Mouse (Mus musculus) stomach, embryonic 16.5 days (tissue): ENCODE measurements at regions not wholly inside any gene's neighbourhood (a gene's known extent, or its start where the extent isn't known, plus 50 kb on each side); places are given as distances from the start of the nearest gene placed in this dataset.

ENCODE experiments used
- ATAC-seq: fragments of 200-750 bp; cut with Nextera tagmentation; 2 replicates; pipeline ENCODE4 v1.8.0; 2017; ENCODE audit warnings: moderate number of reproducible peaks, moderate TSS enrichment; ENCODE audit not compliant: insufficient read depth, low FRiP score
- H3K27ac ChIP-seq: fragments of 300-500 bp; sonication (generic); 2 replicates; pipeline ENCODE4 v1.5.1; 2014; ENCODE audit warnings: low read length
- H3K27me3 ChIP-seq: fragments of 300-500 bp; sonication (generic); 2 replicates; pipeline ENCODE4 v1.6.1; 2014; ENCODE audit warnings: low read length, control low read depth, mixed read lengths; ENCODE audit not compliant: control insufficient read depth, insufficient read depth
- H3K36me3 ChIP-seq: fragments of 300-500 bp; sonication (generic); 2 replicates; pipeline ENCODE4 v1.6.1; 2014; ENCODE audit warnings: low read length; ENCODE audit not compliant: control insufficient read depth, insufficient read depth
- H3K4me1 ChIP-seq: fragments of 300-500 bp; sonication (generic); 2 replicates; pipeline ENCODE4 v1.6.1; 2014; ENCODE audit warnings: low read length, control low read depth, mixed read lengths; ENCODE audit not compliant: control insufficient read depth, insufficient read depth
- H3K4me2 ChIP-seq: fragments of 300-500 bp; sonication (generic); 2 replicates; pipeline ENCODE4 v1.6.1; 2014; ENCODE audit warnings: low read depth, low read length, mixed read lengths
- H3K4me3 ChIP-seq: fragments of 300-500 bp; sonication (generic); replicated peaks from 2 replicates; pipeline ENCODE4 v1.5.1; 2014; ENCODE audit warnings: mild to moderate bottlenecking, low read length
- H3K9ac ChIP-seq: fragments of 300-500 bp; sonication (generic); 2 replicates; pipeline ENCODE4 v1.6.1; 2014; ENCODE audit warnings: low read length
- H3K9me3 ChIP-seq: fragments of 300-500 bp; sonication (generic); replicated peaks from 2 replicates; pipeline ENCODE4 v1.6.1; 2016; ENCODE audit warnings: low read length, control low read depth; ENCODE audit not compliant: control insufficient read depth
- WGBS: fragments of 180-500 bp; shearing (Covaris S2); extraction: QIAGEN DNeasy Blood & Tissue Kit; methylation state at CpG from one replicate; pipeline ENCODE4 v1.1.7; 2014; 5-methylcytosine and 5-hydroxymethylcytosine counted together

DNA sequence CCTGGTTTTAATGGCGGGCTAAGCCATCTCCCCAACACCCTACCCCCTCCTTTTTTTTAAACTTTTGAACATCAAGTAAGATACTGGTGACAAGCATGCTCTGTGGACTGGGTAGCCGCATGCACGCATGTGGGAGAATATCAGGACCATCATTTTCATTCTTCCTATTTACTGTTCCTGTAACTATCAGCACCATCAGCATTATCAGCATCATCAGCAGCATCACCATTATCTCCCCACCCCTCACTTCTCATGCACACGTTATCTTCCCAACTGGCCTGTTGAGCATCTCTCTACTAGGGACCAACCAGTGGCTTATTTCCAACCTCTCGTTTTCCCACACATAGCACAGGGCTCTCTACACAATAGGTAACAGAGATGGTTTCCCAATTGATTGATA is 249.1 kb downstream of the Rplp1 start:
- Histone ChIP-seq H3K9me3 (no peaks in the 10 kb centered on the region), H3K9ac (no peak overlapping the region), H3K27me3 (no peaks in the 10 kb centered on the region), H3K36me3 (no peaks in the 10 kb centered on the region), H3K27ac (no peak overlapping the region), H3K4me1 (peaks cover 5% of the 10 kb centered on the region; the same call in 1 of the 2 replicates), H3K4me2 (no peak overlapping the region), H3K4me3 (no peak overlapping the region)
- 87% methylated on average over 5 of the region's 5 CpGs for WGBS
- ATAC-seq, result no peak

GRCm38 (mm10) chr9:61664000-61664622 is 250.2 kb downstream of the Rplp1 start:
- Histone ChIP-seq H3K4me2 (no peak overlapping the region), H3K9me3 (no peaks in the 10 kb centered on the region), H3K4me1 (no peaks in the 10 kb centered on the region), H3K27me3 (no peaks in the 10 kb centered on the region), H3K36me3 (no peaks in the 10 kb centered on the region), H3K27ac (no peak overlapping the region), H3K9ac (no peak overlapping the region), H3K4me3 (no peak overlapping the region)
- ATAC-seq, result no peak
- 83% methylated on average over 10 of the region's 10 CpGs for WGBS

DNA sequence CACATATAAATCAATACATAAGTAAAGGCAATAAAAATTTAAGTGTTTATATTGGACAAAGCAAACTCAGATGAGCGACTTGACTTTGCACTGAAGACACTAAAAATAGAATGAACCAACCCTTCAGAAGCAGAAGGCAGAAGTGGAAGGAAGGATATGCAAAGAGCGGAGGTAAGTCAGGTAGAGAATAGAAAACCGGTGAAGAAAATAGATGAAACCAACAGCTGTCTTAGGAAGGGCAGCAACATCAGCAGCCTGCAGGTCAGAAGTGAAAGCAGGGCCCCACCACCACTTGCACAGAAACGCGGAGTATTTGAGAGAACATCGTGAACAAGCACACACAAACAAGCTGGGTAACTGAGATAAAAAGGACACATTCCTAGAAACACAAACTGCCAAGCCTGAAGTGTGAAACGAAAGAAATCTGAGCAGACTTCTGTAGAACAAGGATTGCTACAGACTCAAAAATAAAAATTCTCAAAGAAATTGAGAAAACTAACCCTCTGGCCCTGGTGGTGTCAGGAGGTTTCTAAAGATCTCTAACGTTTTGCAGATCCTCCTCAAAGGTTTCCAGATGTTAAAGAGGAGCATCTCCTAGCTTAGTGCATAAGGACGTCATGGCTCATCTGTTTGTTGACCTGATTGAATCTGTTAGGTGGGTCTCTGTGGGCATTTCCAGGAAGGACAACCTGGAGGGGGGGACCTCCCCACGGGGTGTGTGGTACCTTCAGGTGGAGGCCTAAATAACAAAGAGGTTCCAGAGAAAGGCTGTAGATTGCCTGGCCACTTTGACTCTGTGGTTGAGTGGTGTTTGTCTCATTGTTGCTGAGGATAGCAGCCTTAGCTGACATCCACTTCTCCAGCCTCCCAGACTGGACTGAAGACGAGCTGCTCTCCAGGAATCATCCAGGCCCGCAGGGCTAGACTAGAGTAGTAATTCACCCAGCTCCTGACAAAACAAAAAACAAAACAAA is 252.0 kb downstream of the Rplp1 start:
- no peak for ATAC-seq
- no peak overlapping the region for H3K9ac ChIP-seq
- no peaks in the 10 kb centered on the region for H3K36me3 ChIP-seq
- H3K4me1 ChIP-seq, result no peaks in the 10 kb centered on the region
- no peak overlapping the region for H3K4me2 ChIP-seq
- H3K27ac ChIP-seq, result no peak overlapping the region
- no peak overlapping the region for H3K4me3 ChIP-seq
- H3K27me3 ChIP-seq, result no peaks in the 10 kb centered on the region
- H3K9me3 ChIP-seq, result no peaks in the 10 kb centered on the region
- 58% methylated on average over 12 of the region's 12 CpGs for whole genome bisulfite sequencing

GRCm38 (mm10) chr9:61660191-61660590 is 254.2 kb downstream of the Rplp1 start:
- Histone ChIP-seq H3K4me1 (peaks cover 6% of the 10 kb centered on the region; the same call in 1 of the 2 replicates), H3K27ac (no peak overlapping the region), H3K4me2 (no peak overlapping the region), H3K27me3 (no peaks in the 10 kb centered on the region), H3K4me3 (no peak overlapping the region), H3K9me3 (no peaks in the 10 kb centered on the region), H3K36me3 (no peaks in the 10 kb centered on the region), H3K9ac (no peak overlapping the region)
- 85% methylated on average over 3 of the region's 3 CpGs for WGBS
- ATAC-seq, result no peak

GRCm38 (mm10) chr9:61657996-61658395 is 256.3 kb downstream of the Rplp1 start:
- Histone ChIP-seq H3K36me3 (no peaks in the 10 kb centered on the region), H3K9ac (no peak overlapping the region), H3K9me3 (no peaks in the 10 kb centered on the region), H3K4me2 (no peak overlapping the region), H3K27me3 (no peaks in the 10 kb centered on the region), H3K4me1 (peaks cover 6% of the 10 kb centered on the region; the same call in 1 of the 2 replicates), H3K27ac (no peak overlapping the region), H3K4me3 (no peak overlapping the region)
- no peak for ATAC-seq
- WGBS, result 83% methylated on average over 8 of the region's 8 CpGs

DNA sequence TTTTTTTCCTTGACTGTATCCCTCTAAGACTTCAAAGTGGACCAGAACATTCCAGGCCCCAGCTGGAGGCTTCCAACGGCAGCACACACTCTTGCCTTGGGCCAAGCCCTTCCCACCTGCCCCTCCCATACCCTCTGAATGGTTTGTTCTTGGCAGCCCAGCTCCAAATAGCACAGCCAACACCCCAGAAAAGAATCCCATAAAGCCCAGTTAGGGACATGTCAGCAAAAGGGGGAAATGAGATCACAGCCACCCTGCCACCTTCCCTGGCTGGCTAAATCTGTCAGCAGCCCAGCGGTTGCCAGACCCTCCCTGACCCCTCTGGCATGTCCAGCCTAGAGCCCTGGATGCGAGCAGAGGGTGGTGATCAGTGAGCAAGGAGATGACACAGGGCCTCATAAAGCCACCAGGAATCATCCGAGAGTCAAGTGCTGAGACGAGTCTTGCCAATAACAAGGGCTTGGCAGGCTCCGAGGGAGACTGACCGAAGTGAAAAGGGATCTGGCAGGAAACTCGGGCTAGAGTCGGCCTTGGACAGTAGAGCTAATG is 258.8 kb downstream of the Rplp1 start:
- ATAC-seq, result peak; percentile 78; the same call in 1 of the 2 replicates
- Histone ChIP-seq H3K4me2 (no peak overlapping the region), H3K4me1 (peaks cover 6% of the 10 kb centered on the region; the same call in 1 of the 2 replicates), H3K9me3 (no peaks in the 10 kb centered on the region), H3K36me3 (no peaks in the 10 kb centered on the region), H3K27ac (peak overlapping the region; percentile 21; the same call in 1 of the 2 replicates), H3K9ac (no peak overlapping the region), H3K27me3 (0 out of 2 replicates have a peak, but pooled peaks cover 3% of the 10 kb centered on the region), H3K4me3 (no peak overlapping the region)
- 56% methylated on average over 9 of the region's 9 CpGs for WGBS

DNA sequence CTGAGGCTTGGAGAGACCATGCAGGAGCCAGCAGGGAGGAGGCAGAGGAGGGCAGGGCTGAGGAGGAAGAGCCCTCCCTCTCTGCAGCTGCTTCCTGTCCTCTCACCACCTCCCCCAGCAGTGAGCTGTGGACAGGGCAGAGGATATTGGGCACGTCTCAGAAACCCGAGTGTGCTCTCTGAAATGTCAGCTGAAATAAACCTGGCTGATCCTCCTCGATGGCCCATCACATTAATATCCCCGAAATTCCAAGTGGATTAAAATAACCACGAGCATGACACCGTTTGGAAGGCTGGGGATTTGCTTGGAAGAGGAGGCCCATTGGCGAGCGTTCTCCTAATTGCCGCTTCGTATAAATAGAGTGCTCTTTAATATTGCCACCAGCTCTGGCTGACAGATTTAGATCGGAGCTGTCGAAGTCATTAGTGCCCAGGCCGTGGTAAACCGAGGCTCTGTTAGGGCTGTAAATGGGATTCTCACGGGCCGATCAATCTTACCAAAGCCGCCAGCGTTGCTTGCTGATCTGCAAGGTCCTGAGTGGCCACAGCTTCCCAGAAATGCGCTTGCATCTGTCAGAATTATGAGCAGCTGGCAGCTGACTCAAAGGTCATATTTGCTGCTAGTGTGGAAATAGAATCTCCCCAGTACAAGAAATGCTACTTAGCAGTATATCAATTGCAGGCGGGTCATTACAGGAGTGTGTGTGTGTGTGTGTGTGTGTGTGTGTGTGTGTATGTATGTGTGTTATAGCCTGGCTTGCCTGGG is 268.5 kb downstream of the Rplp1 start:
- no peak overlapping the region for H3K27ac ChIP-seq

GRCm38 (mm10) chr9:61640739-61641138 is 268.6 kb downstream of the Tle3 start:
- no peak overlapping the region for H3K4me2 ChIP-seq
- no peak for ATAC-seq
- 0 out of 2 replicates have a peak, but pooled peaks cover 2% of the 10 kb centered on the region for H3K27me3 ChIP-seq
- no peaks in the 10 kb centered on the region for H3K36me3 ChIP-seq
- H3K4me1 ChIP-seq, result peaks cover 4% of the 10 kb centered on the region
- 88% methylated on average over 3 of the region's 3 CpGs for WGBS
- no peak overlapping the region for H3K9ac ChIP-seq
- H3K4me3 ChIP-seq, result no peak overlapping the region
- H3K27ac ChIP-seq, result no peak overlapping the region
- no peaks in the 10 kb centered on the region for H3K9me3 ChIP-seq

More for the DNA sequence above, 268.5 kb downstream of the Rplp1 start:
- ATAC-seq, result peak; percentile 73; the same call in 1 of the 2 replicates
- Histone ChIP-seq H3K9me3 (no peaks in the 10 kb centered on the region), H3K9ac (no peak overlapping the region), H3K4me1 (peaks cover 7% of the 10 kb centered on the region), H3K4me3 (no peak overlapping the region), H3K4me2 (peak overlapping the region; percentile 16), H3K36me3 (no peaks in the 10 kb centered on the region), H3K27me3 (0 out of 2 replicates have a peak, but pooled peaks cover 3% of the 10 kb centered on the region)
- 34% methylated on average over 20 of the region's 20 CpGs for WGBS
